ENCODE assay signal across 12 mouse cellular contexts in genomic region chr4:62347605-62348328, GRCm38 (mm10). TPM values are rescaled to one million over a fixed set of nuclear protein-coding genes. Genes with fewer than 3 reads are reported as not detected.
DNase-seq lines count a peak whose midpoint lies in the region; ATAC-seq lines count a peak whose summit lies in the region.
"Had no signal": no experiment of that assay in that cellular context is flagged by ENCODE, and none has a peak within 500 bp of the region (broad histone marks: within the 10 kb centered on the region; RNA-seq: fewer than 3 reads in every experiment).

No protein-coding gene starts in this region.

- H3K9me3 ChIP-seq in heart, embryonic 14.5 days (ENCODE audit: control insufficient read depth, low read length) = no peaks in the 10 kb centered on the region
- H3K9me3 ChIP-seq: embryonic facial prominence, embryonic 15.5 days; midbrain, embryonic 12.5 days had no signal

- H3K4me1 ChIP-seq in heart, embryonic 14.5 days (ENCODE audit: control insufficient read depth in 2 of 2, insufficient read depth in 2 of 2, low read length in 2 of 2) = peaks cover 0 to 3% of the 10 kb centered on the region in 2 experiments; a peak in 3 of 4 replicates
- H3K4me1 ChIP-seq: embryonic facial prominence, embryonic 15.5 days; midbrain, embryonic 12.5 days had no signal

- ATAC-seq in heart, embryonic 14.5 days (ENCODE audit: insufficient number of reproducible peaks, insufficient read depth, low FRiP score, low read depth) = no peak
- peak; percentile 13; the same call in 1 of the 2 replicates for ATAC-seq in megakaryocyte, adult 5-6 weeks (ENCODE audit: poor library complexity, severe bottlenecking)

- H3K4me3 ChIP-seq in heart, embryonic 14.5 days (ENCODE audit: control insufficient read depth in 1 of 2, insufficient read depth in 1 of 2, low read depth in 1 of 2, low read length in 2 of 2) = no peak overlapping the region
- H3K4me3 ChIP-seq: embryonic facial prominence, embryonic 15.5 days; midbrain, embryonic 12.5 days had no signal

- no peaks in the 10 kb centered on the region for H3K27me3 ChIP-seq in heart, embryonic 14.5 days (ENCODE audit: control insufficient read depth, insufficient read depth, low read length)
- H3K27me3 ChIP-seq: embryonic facial prominence, embryonic 15.5 days; midbrain, embryonic 12.5 days had no signal

- peak overlapping the region; percentile 60 to 83; a peak in 3 of 4 replicates for H3K27ac ChIP-seq in heart, embryonic 14.5 days (replicated peaks in 1 of 2; ENCODE audit: control insufficient read depth in 1 of 2, insufficient read depth in 1 of 2, low read depth in 2 of 2, low read length in 2 of 2)
- H3K27ac ChIP-seq: embryonic facial prominence, embryonic 15.5 days; midbrain, embryonic 12.5 days had no signal

- peaks cover 45% of the 10 kb centered on the region for H3K36me3 ChIP-seq in heart, embryonic 14.5 days (ENCODE audit: control insufficient read depth, insufficient read depth, low read length)

- peak; percentile 30 to 55 for DNase-seq in heart, adult 18-20 months
- no peak for DNase-seq in heart, postnatal 25 days (ENCODE audit: low spot score)
- peak; percentile 60 for DNase-seq in kidney, postnatal 14 days
- no peak for DNase-seq in spleen, postnatal 36 days (ENCODE audit: low spot score in 2 of 2)
- DNase-seq in urinary bladder, adult 2 months (ENCODE audit: low spot score) = no peak
- no peak for DNase-seq in adrenal gland, postnatal 36 days
- DNase-seq: adrenal gland, adult 2 months; cerebellum, adult 2 months had no signal

- intact Hi-C loops in heart, postnatal 25 days (cut with DNase I) = loop anchor here (10.0 kb wide), 1 partner anchor 57 kb away; the partner anchor contains the start of genes Cdc26 and Prpf4

- peak overlapping the region; percentile 9; the same call in 1 of the 2 replicates for H3K4me2 ChIP-seq in heart, embryonic 14.5 days (ENCODE audit: low read length)
- H3K4me2 ChIP-seq: embryonic facial prominence, embryonic 15.5 days; midbrain, embryonic 12.5 days had no signal

- no peak overlapping the region for H3K9ac ChIP-seq in heart, embryonic 14.5 days (ENCODE audit: low read length)
- H3K9ac ChIP-seq: embryonic facial prominence, embryonic 15.5 days; midbrain, embryonic 12.5 days had no signal

- WGBS in heart, embryonic 14.5 days = 54% methylated on average over 9 of the region's 9 CpGs

RNA-seq across cellular contexts. Expression of gene Fkbp15, which starts 12.6 kb away (rescaled TPM):
- 10 to 100 TPM; 16.4 to 17.7 TPM for total RNA-seq in heart, adult 18-20 months (2021)
- 10 to 100 TPM; 17.9 to 18.7 TPM for total RNA-seq in heart, postnatal 25 days (2021)
- 18.0 and 20.8 TPM in 2 replicates for polyA plus RNA-seq in heart, embryonic 14.5 days (2014; fragmentation: Nextera tagmentation; extraction: Ambion mirVana)
- 46.8 and 47.6 TPM in 2 replicates for total RNA-seq in megakaryocyte, adult 5-6 weeks (2015)
- 110 and 118 TPM in 2 replicates for total RNA-seq in megakaryocyte, adult 5-6 weeks (2017)
- polyA plus RNA-seq in urinary bladder, adult 2 months (2012; rRNA removed) = 25.5 and 25.9 TPM in 2 replicates
- 10 to 100 TPM; 31.8 to 36.3 TPM for total RNA-seq in adrenal gland, postnatal 36 days (2021)

RNA-seq across cellular contexts. Expression of gene Slc31a1, which starts 12.8 kb away (rescaled TPM):
- 10 to 100 TPM; 17.3 to 18.7 TPM for total RNA-seq in heart, adult 18-20 months (2021)
- 10 to 100 TPM; 22.0 to 22.8 TPM for total RNA-seq in heart, postnatal 25 days (2021)
- polyA plus RNA-seq in heart, embryonic 14.5 days (2014; fragmentation: Nextera tagmentation; extraction: Ambion mirVana) = 38.1 and 40.2 TPM in 2 replicates
- total RNA-seq in megakaryocyte, adult 5-6 weeks (2015) = 23.2 and 26.1 TPM in 2 replicates
- total RNA-seq in megakaryocyte, adult 5-6 weeks (2017) = 20.7 and 25.3 TPM in 2 replicates
- 15.5 and 18.1 TPM in 2 replicates for polyA plus RNA-seq in urinary bladder, adult 2 months (2012; rRNA removed)
- 10 to 100 TPM; 45.7 to 48.4 TPM for total RNA-seq in adrenal gland, postnatal 36 days (2021)

Comparison
In these comparisons a context has a peak if more than half of its experiments do, and no peak if none do; other contexts are left out.
1. DNase-seq: peak in heart, adult 18-20 months (2 of 2) and kidney, postnatal 14 days (single experiment); none in heart, postnatal 25 days (single experiment), spleen, postnatal 36 days (0 of 2), urinary bladder, adult 2 months (single experiment) and adrenal gland, postnatal 36 days (0 of 2).